Mouse (Mus musculus) kidney, adult 2 months (tissue): ENCODE measurements around the gene Rufy4. TPM values are rescaled to one million over a fixed set of nuclear protein-coding genes. Genes with fewer than 3 reads are reported as not detected.
A peak's percentile ranks its signal among the peaks of the same experiment; 100 is the strongest.

Experiments used
- DNase-seq: peaks from one replicate; pipeline ENCODE4 v3.0.0; 2021
- H3K27ac ChIP-seq: fragments of 200-500 bp; 2 replicates; pipeline ENCODE4 v1.5.1; 2012; ENCODE audit warnings: low read depth, low read length, control low read depth, inconsistent platforms; ENCODE audit not compliant: insufficient read depth
- H3K27me3 ChIP-seq: fragments of 200-500 bp; replicated peaks from 2 replicates; pipeline ENCODE4 v1.6.1; 2012; ENCODE audit warnings: mild to moderate bottlenecking, moderate library complexity, low read length, inconsistent platforms; ENCODE audit not compliant: control insufficient read depth, insufficient read depth
- H3K36me3 ChIP-seq: fragments of 200-500 bp; 2 replicates; pipeline ENCODE4 v1.6.1; 2012; ENCODE audit warnings: mild to moderate bottlenecking, moderate library complexity, low read length, inconsistent platforms; ENCODE audit not compliant: control insufficient read depth, insufficient read depth
- H3K4me1 ChIP-seq: fragments of 200-500 bp; 2 replicates; pipeline ENCODE4 v1.6.1; 2011; ENCODE audit warnings: low read length; ENCODE audit not compliant: control insufficient read depth, insufficient read depth
- H3K4me3 ChIP-seq: fragments of 200-500 bp; 2 replicates; pipeline ENCODE4 v1.5.1; 2011; ENCODE audit warnings: mild to moderate bottlenecking, low read depth, low read length, control low read depth; ENCODE audit not compliant: insufficient read depth
- CTCF ChIP-seq: fragments of 200-500 bp; conservative IDR thresholded peaks from 2 replicates; pipeline ENCODE4 v1.5.1; 2011; ENCODE audit warnings: low read depth, mild to moderate bottlenecking, control low read depth, low read length, moderate library complexity, mixed read lengths; ENCODE audit not compliant: insufficient read depth, insufficient read length
- POLR2A ChIP-seq: fragments of 200-500 bp; IDR thresholded peaks from one replicate; pipeline ENCODE4 v1.6.1; 2011; ENCODE audit warnings: low read depth, low read length, control low read depth
- WGBS: fragments of 180-500 bp; shearing (Covaris S2); methylation state at CpG from one replicate; pipeline ENCODE4 v1.1.7; 2018; 5-methylcytosine and 5-hydroxymethylcytosine counted together
- polyA plus RNA-seq: library from polyadenylated mRNA; depleted of rRNA; stranded (reverse); fragments of >200 nt; gene quantifications from 2 replicates; pipeline ENCODE4 v1.2.3, GENCODE M21; 2012

Gene Rufy4
- polyA plus RNA-seq, 1 experiment = 2.4 TPM

- Histone ChIP-seq H3K36me3 (no peaks in the 10 kb centered on the region), H3K27me3 (no peaks in the 10 kb centered on the region), H3K4me1 (peaks cover 11% of the 10 kb centered on the region), H3K27ac (peak overlapping the region; percentile 49; the same call in 1 of the 2 replicates), H3K4me3 (no peak overlapping the region)
- TF ChIP-seq CTCF = no peak
- no peak for TF ChIP-seq POLR2A
- peak; percentile 68 for DNase-seq
- whole genome bisulfite sequencing = 70% methylated on average over 6 of the region's 6 CpGs
Measured at GRCm38 (mm10) chr1:74117876-74118275, 7.5 kb upstream of the Rufy4 start.

- Histone ChIP-seq H3K36me3 (no peaks in the 10 kb centered on the region), H3K27me3 (no peaks in the 10 kb centered on the region), H3K4me3 (no peak overlapping the region), H3K27ac (peak overlapping the region; percentile 19), H3K4me1 (peaks cover 11% of the 10 kb centered on the region)
- 90% methylated on average over 1 of the region's 1 CpGs for WGBS
- DNase-seq = peak; percentile 70
- TF ChIP-seq POLR2A = no peak
- TF ChIP-seq CTCF = no peak
Measured at GRCm38 (mm10) chr1:74119115-74119514, 6.2 kb upstream of the Rufy4 start.

GRCm38 (mm10) chr1:74121138-74121537 lies 4.2 kb upstream of the Rufy4 start:
- H3K4me1 ChIP-seq = peaks cover 15% of the 10 kb centered on the region
- H3K27ac ChIP-seq = no peak overlapping the region
- no peaks in the 10 kb centered on the region for H3K36me3 ChIP-seq
- WGBS = 82% methylated on average over 7 of the region's 7 CpGs
- no peak for DNase-seq
- no peak overlapping the region for H3K4me3 ChIP-seq
- no peak for TF ChIP-seq CTCF
- TF ChIP-seq POLR2A = no peak
- no peaks in the 10 kb centered on the region for H3K27me3 ChIP-seq

- H3K4me3 ChIP-seq = no peak overlapping the region
- peak overlapping the region; percentile 46; the same call in 1 of the 2 replicates for H3K27ac ChIP-seq
- WGBS = 32% methylated on average over 9 of the region's 9 CpGs
- TF ChIP-seq CTCF = no peak
- no peak for TF ChIP-seq POLR2A
- peak; percentile 94 for DNase-seq
- H3K4me1 ChIP-seq = peaks cover 15% of the 10 kb centered on the region
- H3K36me3 ChIP-seq = no peaks in the 10 kb centered on the region
- H3K27me3 ChIP-seq = no peaks in the 10 kb centered on the region
Measured at GRCm38 (mm10) chr1:74121821-74122576, 3.3 kb upstream of the Rufy4 start.

- no peak for DNase-seq
- 61% methylated on average over 8 of the region's 8 CpGs for WGBS
- H3K4me1 ChIP-seq = peaks cover 15% of the 10 kb centered on the region
- TF ChIP-seq CTCF (no peak), POLR2A (no peak)
- H3K36me3 ChIP-seq = no peaks in the 10 kb centered on the region
- H3K4me3 ChIP-seq = peak overlapping the region; percentile 26
- H3K27me3 ChIP-seq = no peaks in the 10 kb centered on the region
- peak overlapping the region; percentile 62 for H3K27ac ChIP-seq
Measured at GRCm38 (mm10) chr1:74123215-74123614, 2.1 kb upstream of the Rufy4 start.

- Histone ChIP-seq H3K27me3 (no peaks in the 10 kb centered on the region), H3K4me3 (peak within 1 kb of the TSS; percentile 60), H3K27ac (peak within 1 kb of the TSS; percentile 62), H3K36me3 (no peaks in the 10 kb centered on the region), H3K4me1 (peaks cover 15% of the 10 kb centered on the region)
- DNase-seq = peak; percentile 73
- WGBS = 2% methylated on average over 80 of the region's 84 CpGs
- no peak for TF ChIP-seq POLR2A
- TF ChIP-seq CTCF = no peak
Measured at GRCm38 (mm10) chr1:74124021-74124981, 1.0 kb upstream of the Rufy4 start, which contains the start of gene Tns1. Gene Tns1, minus strand, starts transcription at chr1:74124449.
